Mouse (Mus musculus): ENCODE results near the gene Arhgap45.

The Arhgap45 gene

GRCm38 (mm10) chr10:80017361-80017760 is 908 bp downstream of the Arhgap45 start:
- DNase-seq: no peak

- no peak for DNase-seq
Measured at GRCm38 (mm10) chr10:80017771-80018170, 1.3 kb downstream of the Arhgap45 start.

- no peak for DNase-seq
Measured at GRCm38 (mm10) chr10:80018739-80019297, 2.4 kb downstream of the Arhgap45 start.

- DNase-seq: no peak
Measured at GRCm38 (mm10) chr10:80019471-80020131, 3.1 kb downstream of the Arhgap45 start.

- DNase-seq: no peak
Measured at GRCm38 (mm10) chr10:80020191-80020590, 3.7 kb downstream of the Arhgap45 start.

- DNase-seq: no peak
Measured at GRCm38 (mm10) chr10:80020603-80021319, 4.3 kb downstream of the Arhgap45 start.

- DNase-seq: no peak
Measured at GRCm38 (mm10) chr10:80021320-80021641, 4.8 kb downstream of the Arhgap45 start.

GRCm38 (mm10) chr10:80022164-80022563 is 5.7 kb downstream of the Arhgap45 start:
- no peak for DNase-seq

GRCm38 (mm10) chr10:80022806-80023205 is 6.4 kb downstream of the Arhgap45 start:
- no peak for DNase-seq

GRCm38 (mm10) chr10:80023758-80024157 is 7.3 kb downstream of the Arhgap45 start:
- no peak for DNase-seq

GRCm38 (mm10) chr10:80024229-80025043 is 8.0 kb downstream of the Arhgap45 start:
- DNase-seq: no peak

GRCm38 (mm10) chr10:80025044-80025347 is 8.5 kb downstream of the Arhgap45 start:
- DNase-seq: no peak

GRCm38 (mm10) chr10:80025463-80025862 is 9.0 kb downstream of the Arhgap45 start:
- DNase-seq: no peak

GRCm38 (mm10) chr10:80025889-80026288 is 9.4 kb downstream of the Arhgap45 start:
- no peak for DNase-seq

GRCm38 (mm10) chr10:80027681-80028520 is 11.4 kb downstream of the Arhgap45 start:
- no peak for DNase-seq

GRCm38 (mm10) chr10:80028521-80028846 is 12.0 kb downstream of the Arhgap45 start:
- DNase-seq: no peak

- DNase-seq: no peak
Measured at GRCm38 (mm10) chr10:80030191-80030590, 13.7 kb downstream of the Arhgap45 start.

GRCm38 (mm10) chr10:80030736-80031135 is 14.3 kb downstream of the Arhgap45 start:
- DNase-seq: no peak

GRCm38 (mm10) chr10:80032799-80033480 is 16.5 kb downstream of the Arhgap45 start:
- no peak for DNase-seq

GRCm38 (mm10) chr10:80033511-80034391 is 17.3 kb downstream of the Arhgap45 start:
- no peak for DNase-seq

- DNase-seq: no peak
Measured at GRCm38 (mm10) chr10:80035148-80035547, 18.7 kb downstream of the Arhgap45 start.

Measured in cerebellum, adult 11-12 months (tissue).